Mouse (Mus musculus): ENCODE data around the gene Map1a. TPM values are rescaled to one million over a fixed set of nuclear protein-coding genes. Genes with fewer than 3 reads are reported as not detected.

The Map1a gene
- total RNA-seq, 2 experiments from 2014 or later: 353 to 370 TPM

- peak in 1 of 2 experiments; percentile 14 for DNase-seq (ENCODE audit: low spot score in 2 of 2)
These were observed 10.6 kb downstream of the Map1a start for GRCm38 (mm10) chr2:121300036-121300435.

- DNase-seq (ENCODE audit: low spot score in 2 of 2): no peak
These were observed 19.6 kb downstream of the Map1a start for GRCm38 (mm10) chr2:121308997-121309416.

GRCm38 (mm10) chr2:121316278-121316677 lies 26.9 kb downstream of the Map1a start:
- DNase-seq (ENCODE audit: low spot score in 2 of 2): no peak

- DNase-seq (ENCODE audit: low spot score in 2 of 2): no peak
These were observed 33.6 kb downstream of the Map1a start for GRCm38 (mm10) chr2:121323041-121323440.

- DNase-seq (ENCODE audit: low spot score in 2 of 2): no peak
These were observed 34.5 kb downstream of the Map1a start for GRCm38 (mm10) chr2:121323693-121324470.

GRCm38 (mm10) chr2:121329492-121329891 lies 40.1 kb downstream of the Map1a start:
- DNase-seq (ENCODE audit: low spot score in 2 of 2): no peak

- DNase-seq (ENCODE audit: low spot score in 2 of 2): no peak
These were observed 49.7 kb downstream of the Map1a start for GRCm38 (mm10) chr2:121339057-121339456.

- DNase-seq (ENCODE audit: low spot score in 2 of 2): no peak
These were observed 63.8 kb downstream of the Map1a start for GRCm38 (mm10) chr2:121353156-121353555.

- no peak for DNase-seq (ENCODE audit: low spot score in 2 of 2)
These were observed 65.0 kb downstream of the Map1a start for GRCm38 (mm10) chr2:121354378-121354777.

GRCm38 (mm10) chr2:121354820-121355592 lies 65.6 kb downstream of the Map1a start, which contains the start of gene Ppip5k1:
Gene Ppip5k1 (minus strand): TSS chr2:121355396.
- peak; percentile 99 for DNase-seq (ENCODE audit: low spot score in 2 of 2)

- no peak for DNase-seq (ENCODE audit: low spot score in 2 of 2)
These were observed 68.1 kb downstream of the Map1a start, which contains the start of gene Ckmt1 for GRCm38 (mm10) chr2:121357494-121357893. Gene Ckmt1 (plus strand): TSS chr2:121357714.

GRCm38 (mm10) chr2:121357961-121358360 lies 68.6 kb downstream of the Map1a start:
- no peak for DNase-seq (ENCODE audit: low spot score in 2 of 2)

- DNase-seq (ENCODE audit: low spot score in 2 of 2): peak; percentile 73 to 79
These were observed 69.0 kb downstream of the Map1a start for GRCm38 (mm10) chr2:121358381-121358780.

GRCm38 (mm10) chr2:121359461-121359860 lies 70.1 kb downstream of the Map1a start:
- DNase-seq (ENCODE audit: low spot score in 2 of 2): no peak

Other genes with a start within 250 kb of the Map1a start
- gene Tgm5, start 203.8 kb upstream of the Map1a start, total RNA-seq (2021): not detected
- under 1 TPM in 1 of 2 experiments, not detected in 1; 0.16 TPM for gene Tgm7, start 179.8 kb upstream of the Map1a start, total RNA-seq (2021)
- gene Adal, start 149.2 kb upstream of the Map1a start, total RNA-seq (2021): 10 to 100 TPM; 15.1 to 15.3 TPM
- gene Lcmt2, start 148.9 kb upstream of the Map1a start, total RNA-seq (2021): 1 to 10 TPM; 6.7 to 7.5 TPM
- gene Tubgcp4, start 118.9 kb upstream of the Map1a start, total RNA-seq (2021): 10 to 100 TPM; 29.2 to 31.9 TPM
- gene Zscan29, start 118.5 kb upstream of the Map1a start, total RNA-seq (2021): 1 to 10 TPM; 6.5 to 7.9 TPM
- gene Trp53bp1, start 18.2 kb upstream of the Map1a start, total RNA-seq (2021): 100 to 1,000 TPM; 157 to 174 TPM
- 10 to 100 TPM; 50.0 to 51.1 TPM for gene Ppip5k1, start 65.8 kb downstream of the Map1a start, total RNA-seq (2021)
- gene Ckmt1, start 68.1 kb downstream of the Map1a start, total RNA-seq (2021): 100 to 1,000 TPM; 252 to 307 TPM
- under 1 TPM; 0.13 to 0.16 TPM for gene Strc, start 97.6 kb downstream of the Map1a start, total RNA-seq (2021)
- 100 to 1,000 TPM; 196 to 200 TPM for gene Pdia3, start 124.2 kb downstream of the Map1a start, total RNA-seq (2021)
- 1 to 10 TPM; 3.8 to 4.2 TPM for gene Catsper2, start 124.2 kb downstream of the Map1a start, total RNA-seq (2021)
- gene Ell3, start 154.7 kb downstream of the Map1a start, total RNA-seq (2021): not detected
- gene Serf2, start 159.6 kb downstream of the Map1a start, total RNA-seq (2021): 100 to 1,000 TPM; 158 to 189 TPM
- 10 to 100 TPM; 37.3 to 38.4 TPM for gene Hypk, start 163.7 kb downstream of the Map1a start, total RNA-seq (2021)
- 1 to 10 TPM; 2.0 to 2.2 TPM for gene Serinc4, start 167.2 kb downstream of the Map1a start, total RNA-seq (2021)
- gene Mfap1b, start 184.5 kb downstream of the Map1a start, total RNA-seq (2021): 10 to 100 TPM; 33.0 to 38.7 TPM
- 10 to 100 TPM; 32.8 to 33.3 TPM for gene Mfap1a, start 217.1 kb downstream of the Map1a start, total RNA-seq (2021)
- gene Wdr76, start 217.1 kb downstream of the Map1a start, total RNA-seq (2021): 1 to 10 TPM; 3.3 to 3.6 TPM

Data from layer of hippocampus, postnatal 10 days (tissue).